Mouse (Mus musculus) limb, embryonic 13.5 days (tissue): ENCODE data around the gene Stard8. TPM values are rescaled to one million over a fixed set of nuclear protein-coding genes. Genes with fewer than 3 reads are reported as not detected.

Experiments
- ATAC-seq: fragments of 200-750 bp; cut with Nextera tagmentation; 2 replicates; pipeline ENCODE4 v1.8.0; 2017; ENCODE audit warnings: low read depth, moderate number of reproducible peaks, moderate TSS enrichment; ENCODE audit not compliant: low FRiP score
- H3K27ac ChIP-seq: fragments of 300-500 bp; sonication (generic); 2 replicates; pipeline ENCODE4 v1.5.1; 2015; ENCODE audit warnings: inconsistent platforms, mild to moderate bottlenecking, moderate library complexity
- H3K27me3 ChIP-seq: fragments of 300-500 bp; sonication (generic); 2 replicates; pipeline ENCODE4 v1.6.1; 2015; ENCODE audit warnings: mild to moderate bottlenecking, inconsistent platforms
- H3K36me3 ChIP-seq: fragments of 300-500 bp; sonication (generic); 2 replicates; pipeline ENCODE4 v1.6.1; 2015; ENCODE audit warnings: inconsistent platforms, mild to moderate bottlenecking, moderate library complexity
- H3K4me1 ChIP-seq: fragments of 300-500 bp; sonication (generic); 2 replicates; pipeline ENCODE4 v1.6.1; 2015; ENCODE audit warnings: inconsistent platforms
- H3K4me2 ChIP-seq: fragments of 300-500 bp; sonication (generic); replicated peaks from 2 replicates; pipeline ENCODE4 v1.6.1; 2015; ENCODE audit warnings: inconsistent platforms, mild to moderate bottlenecking, moderate library complexity
- H3K4me3 ChIP-seq: fragments of 300-500 bp; sonication (generic); 2 replicates; pipeline ENCODE4 v1.5.1; 2015; ENCODE audit warnings: moderate library complexity, mild to moderate bottlenecking, inconsistent platforms
- H3K9ac ChIP-seq: fragments of 300-500 bp; sonication (generic); 2 replicates; pipeline ENCODE4 v1.6.1; 2015; ENCODE audit warnings: mild to moderate bottlenecking, inconsistent platforms
- H3K9me3 ChIP-seq: fragments of 300-500 bp; sonication (generic); 2 replicates; pipeline ENCODE4 v1.6.1; 2016; ENCODE audit warnings: inconsistent platforms
- WGBS: fragments of 180-500 bp; shearing (Covaris S2); methylation state at CpG from one replicate; pipeline ENCODE4 v1.1.7; 2015; 5-methylcytosine and 5-hydroxymethylcytosine counted together
- polyA plus RNA-seq: library from polyadenylated mRNA; unstranded; fragments of >200 nt; fragmentation: Nextera tagmentation; extraction: Ambion mirVana; gene quantifications from 2 replicates; pipeline ENCODE4 v1.2.1, GENCODE M21; 2015

Gene Stard8
- polyA plus RNA-seq, 1 experiment from 2014 or later: 7.1 TPM

DNA sequence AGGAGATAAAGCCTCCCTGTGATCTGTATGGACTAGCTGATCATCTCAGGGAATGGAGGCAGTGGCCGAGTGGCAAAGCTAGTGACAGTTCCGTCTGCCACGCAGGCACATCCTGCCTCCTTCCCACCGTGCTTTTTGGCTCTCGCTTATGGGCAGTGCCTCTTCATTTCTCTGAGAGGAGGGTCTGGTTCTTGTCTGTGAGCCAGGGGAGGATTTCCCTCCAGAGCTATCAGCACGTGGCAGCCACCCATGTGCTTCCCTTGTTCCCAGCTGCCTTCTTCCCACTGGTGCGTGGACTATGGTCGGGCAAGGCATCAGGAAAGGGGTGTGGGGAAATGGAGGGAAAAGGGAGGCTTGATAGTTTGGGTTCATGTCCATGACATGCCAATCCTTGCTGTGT lies 13.9 kb downstream of the Stard8 start:
- Histone ChIP-seq H3K4me3 (no peak overlapping the region), H3K4me1 (peaks cover 3% of the 10 kb centered on the region; the same call in 1 of the 2 replicates), H3K9me3 (no peaks in the 10 kb centered on the region), H3K36me3 (no peaks in the 10 kb centered on the region), H3K27ac (no peak overlapping the region), H3K4me2 (no peak overlapping the region), H3K9ac (no peak overlapping the region), H3K27me3 (peaks cover 51% of the 10 kb centered on the region)
- WGBS: 68% methylated on average over 8 of the region's 8 CpGs
- no peak for ATAC-seq

DNA sequence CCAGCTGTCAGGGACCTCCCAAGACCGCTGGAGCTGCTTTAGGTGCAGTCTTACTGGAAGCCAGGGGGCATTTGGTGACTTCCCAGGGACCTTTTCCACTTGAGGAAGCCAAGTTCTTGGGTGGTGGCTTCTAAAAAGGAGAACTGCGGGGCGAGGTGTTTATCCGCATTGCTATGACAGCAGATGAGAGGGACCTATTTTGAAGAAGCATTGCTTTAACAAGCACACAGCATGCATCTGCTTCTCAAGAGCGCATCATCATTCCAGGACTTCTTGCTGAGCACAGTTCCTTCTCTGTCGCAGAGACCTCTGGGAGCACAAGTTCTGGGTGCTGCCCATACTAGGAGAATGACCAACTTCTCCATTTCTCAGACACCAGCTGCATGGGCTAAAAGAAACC lies 14.8 kb downstream of the Stard8 start:
- Histone ChIP-seq H3K4me2 (no peak overlapping the region), H3K4me3 (no peak overlapping the region), H3K4me1 (peaks cover 3% of the 10 kb centered on the region; the same call in 1 of the 2 replicates), H3K27me3 (peaks cover 53% of the 10 kb centered on the region), H3K27ac (no peak overlapping the region), H3K9me3 (no peaks in the 10 kb centered on the region), H3K9ac (no peak overlapping the region), H3K36me3 (no peaks in the 10 kb centered on the region)
- whole genome bisulfite sequencing: 86% methylated on average over 6 of the region's 6 CpGs
- ATAC-seq: no peak

DNA sequence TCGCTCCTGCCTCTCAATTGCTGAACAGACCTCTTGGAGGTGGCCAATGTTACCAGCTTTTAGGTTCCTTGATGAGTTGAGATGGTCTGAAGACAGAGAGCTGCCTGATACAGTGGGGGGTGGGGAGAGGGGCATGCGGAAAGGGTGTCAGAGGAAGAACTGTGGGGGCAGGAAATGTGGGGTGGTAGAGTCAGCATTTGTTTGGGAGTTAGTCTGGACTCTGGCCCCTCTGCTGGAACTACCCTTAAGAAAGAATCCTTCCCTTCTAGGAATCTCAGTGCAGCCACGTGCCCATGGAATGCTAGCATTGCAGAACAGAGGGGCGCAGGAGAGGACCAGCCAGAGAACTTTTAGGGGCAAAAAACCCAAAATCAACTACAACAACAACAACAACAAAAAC lies 16.3 kb downstream of the Stard8 start:
- H3K4me2 ChIP-seq: no peak overlapping the region
- no peak overlapping the region for H3K27ac ChIP-seq
- WGBS: 80% methylated on average over 4 of the region's 4 CpGs
- no peak overlapping the region for H3K4me3 ChIP-seq
- H3K4me1 ChIP-seq: peaks cover 3% of the 10 kb centered on the region; the same call in 1 of the 2 replicates
- H3K9me3 ChIP-seq: no peaks in the 10 kb centered on the region
- H3K27me3 ChIP-seq: peaks cover 61% of the 10 kb centered on the region
- no peak overlapping the region for H3K9ac ChIP-seq
- ATAC-seq: no peak
- H3K36me3 ChIP-seq: no peaks in the 10 kb centered on the region

DNA sequence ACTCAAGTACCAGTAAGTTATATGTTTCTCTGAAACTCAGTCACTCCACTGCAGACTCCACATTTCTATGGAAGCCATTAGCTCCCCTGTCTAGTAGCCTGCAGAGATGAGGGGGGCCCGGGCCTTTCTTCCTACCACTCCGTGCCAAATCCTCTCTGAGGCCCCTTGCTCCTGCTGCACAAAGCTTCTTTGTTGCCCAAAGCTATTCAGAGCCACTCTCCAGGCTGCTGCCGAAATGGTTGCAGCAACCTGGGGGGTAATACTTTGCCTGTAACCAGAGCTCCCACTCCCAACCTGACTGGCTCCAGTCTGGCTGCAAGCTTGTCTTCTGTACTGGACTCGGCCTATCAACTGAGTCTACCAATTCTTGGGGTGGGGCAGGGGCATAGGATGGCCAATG lies 17.2 kb downstream of the Stard8 start:
- H3K4me2 ChIP-seq: no peak overlapping the region
- peak; percentile 71; the same call in 1 of the 2 replicates for ATAC-seq
- H3K27me3 ChIP-seq: peaks cover 63% of the 10 kb centered on the region
- no peak overlapping the region for H3K27ac ChIP-seq
- H3K9ac ChIP-seq: no peak overlapping the region
- H3K4me1 ChIP-seq: peaks cover 3% of the 10 kb centered on the region; the same call in 1 of the 2 replicates
- H3K36me3 ChIP-seq: no peaks in the 10 kb centered on the region
- no peaks in the 10 kb centered on the region for H3K9me3 ChIP-seq
- H3K4me3 ChIP-seq: no peak overlapping the region
- WGBS: 28% methylated on average over 4 of the region's 4 CpGs

DNA sequence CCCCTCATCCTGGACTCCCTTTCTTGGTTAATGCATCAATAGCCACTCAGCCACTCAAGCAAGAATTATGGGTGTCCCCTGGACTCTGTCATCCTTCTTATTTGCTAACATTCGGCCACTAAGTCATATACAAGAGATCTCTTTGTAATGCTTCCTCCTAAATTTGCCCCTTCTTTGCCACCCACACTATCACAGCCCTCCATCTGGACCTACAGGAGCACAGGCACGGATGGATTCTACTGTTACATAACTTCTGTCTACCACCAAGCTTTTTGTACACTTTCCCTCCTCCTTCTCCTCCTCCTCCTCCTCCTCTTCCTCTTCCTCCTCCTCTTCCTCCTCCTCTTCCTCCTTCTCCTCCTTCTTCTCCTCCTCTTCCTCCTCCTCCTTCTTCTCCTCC lies 18.5 kb downstream of the Stard8 start:
- Histone ChIP-seq H3K4me2 (no peak overlapping the region), H3K36me3 (no peaks in the 10 kb centered on the region), H3K4me1 (peaks cover 3% of the 10 kb centered on the region; the same call in 1 of the 2 replicates), H3K9me3 (no peaks in the 10 kb centered on the region), H3K9ac (no peak overlapping the region), H3K4me3 (no peak overlapping the region), H3K27me3 (peaks cover 70% of the 10 kb centered on the region), H3K27ac (no peak overlapping the region)
- 73% methylated on average over 2 of the region's 2 CpGs for WGBS
- no peak for ATAC-seq

DNA sequence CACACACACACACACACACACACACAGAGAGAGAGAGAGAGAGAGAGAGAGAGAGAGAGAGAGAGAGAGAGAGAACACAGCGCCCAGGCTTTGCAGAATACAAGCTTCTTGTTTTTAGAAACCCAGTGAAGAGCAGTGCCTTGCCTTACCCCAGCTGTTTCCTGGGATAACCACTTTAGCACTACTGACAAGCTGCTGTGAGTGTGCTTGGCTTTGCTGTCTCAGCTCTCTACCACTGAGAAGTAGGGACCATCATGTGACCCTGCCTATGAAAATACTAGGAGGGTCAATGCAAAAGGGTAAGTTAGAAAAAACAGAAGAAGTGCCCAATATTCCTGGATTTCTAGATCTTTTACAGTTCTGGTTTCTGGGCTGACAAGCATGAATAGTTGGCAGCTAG lies 20.9 kb downstream of the Stard8 start:
- H3K27me3 ChIP-seq: peaks cover 65% of the 10 kb centered on the region
- no peaks in the 10 kb centered on the region for H3K9me3 ChIP-seq
- 100% methylated on average over 1 of the region's 1 CpGs for WGBS
- no peak overlapping the region for H3K4me3 ChIP-seq
- no peak overlapping the region for H3K27ac ChIP-seq
- no peaks in the 10 kb centered on the region for H3K36me3 ChIP-seq
- peaks cover 15% of the 10 kb centered on the region; the same call in 1 of the 2 replicates for H3K4me1 ChIP-seq
- no peak for ATAC-seq
- no peak overlapping the region for H3K9ac ChIP-seq
- no peak overlapping the region for H3K4me2 ChIP-seq

DNA sequence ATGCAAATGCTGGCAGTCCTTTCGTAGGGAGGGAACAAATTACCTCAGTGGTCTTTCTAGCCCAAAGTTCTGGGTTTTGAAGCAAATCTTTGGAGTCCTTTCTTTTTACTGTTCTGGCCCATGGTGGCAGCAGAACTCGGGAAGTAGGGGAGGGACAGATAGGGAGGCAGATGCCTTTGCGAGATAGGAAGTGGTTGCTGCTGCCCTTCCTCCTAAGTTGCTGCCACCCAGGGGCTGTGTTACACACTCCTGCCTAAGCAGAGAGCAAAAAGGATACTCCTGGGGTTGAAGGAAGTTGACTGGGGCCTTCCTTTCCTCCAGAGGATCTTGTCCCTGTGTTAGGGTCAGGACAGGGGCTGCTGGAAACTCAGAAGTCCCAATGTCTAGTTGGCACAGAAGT lies 32.4 kb downstream of the Stard8 start:
- Histone ChIP-seq H3K4me3 (no peak overlapping the region), H3K27ac (no peak overlapping the region), H3K4me1 (no peaks in the 10 kb centered on the region), H3K4me2 (no peak overlapping the region), H3K9me3 (no peaks in the 10 kb centered on the region), H3K36me3 (no peaks in the 10 kb centered on the region), H3K9ac (no peak overlapping the region), H3K27me3 (peaks cover 26% of the 10 kb centered on the region)
- no peak for ATAC-seq
- 60% methylated on average over 3 of the region's 3 CpGs for WGBS

DNA sequence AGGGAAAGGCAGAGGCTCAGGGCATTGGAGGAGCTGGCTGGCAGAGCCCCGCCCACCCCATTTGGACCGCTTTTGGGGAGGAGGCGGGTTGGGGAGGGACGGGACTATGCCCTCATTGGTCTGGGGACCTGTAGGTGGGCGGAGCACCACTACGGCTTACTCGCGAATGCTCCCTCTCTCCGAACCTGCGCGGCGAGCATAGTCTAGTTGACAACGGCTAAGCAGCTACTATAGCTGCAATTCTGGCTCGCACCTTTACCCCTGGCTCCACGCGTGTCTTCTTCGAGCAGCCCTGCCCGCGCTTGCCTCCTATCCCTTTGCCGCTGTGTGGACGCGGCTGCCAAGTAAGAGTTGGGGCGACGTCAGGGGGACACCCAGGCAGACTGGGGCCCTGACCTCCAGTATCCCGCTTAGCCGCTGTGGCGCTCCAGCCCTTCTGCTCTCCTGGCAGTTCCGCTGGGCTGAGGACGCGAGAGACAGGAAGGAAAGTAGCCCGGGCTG lies 39.5 kb downstream of the Stard8 start:
- 13% methylated on average over 31 of the region's 31 CpGs for WGBS
- H3K9me3 ChIP-seq: no peaks in the 10 kb centered on the region
- no peaks in the 10 kb centered on the region for H3K36me3 ChIP-seq
- H3K27me3 ChIP-seq: peaks cover 74% of the 10 kb centered on the region
- H3K27ac ChIP-seq: no peak overlapping the region
- H3K4me2 ChIP-seq: peak overlapping the region; percentile 81
- peak; percentile 96 for ATAC-seq
- peak overlapping the region; percentile 66 for H3K9ac ChIP-seq
- H3K4me3 ChIP-seq: peak overlapping the region; percentile 50
- peaks cover 5% of the 10 kb centered on the region; the same call in 1 of the 2 replicates for H3K4me1 ChIP-seq

DNA sequence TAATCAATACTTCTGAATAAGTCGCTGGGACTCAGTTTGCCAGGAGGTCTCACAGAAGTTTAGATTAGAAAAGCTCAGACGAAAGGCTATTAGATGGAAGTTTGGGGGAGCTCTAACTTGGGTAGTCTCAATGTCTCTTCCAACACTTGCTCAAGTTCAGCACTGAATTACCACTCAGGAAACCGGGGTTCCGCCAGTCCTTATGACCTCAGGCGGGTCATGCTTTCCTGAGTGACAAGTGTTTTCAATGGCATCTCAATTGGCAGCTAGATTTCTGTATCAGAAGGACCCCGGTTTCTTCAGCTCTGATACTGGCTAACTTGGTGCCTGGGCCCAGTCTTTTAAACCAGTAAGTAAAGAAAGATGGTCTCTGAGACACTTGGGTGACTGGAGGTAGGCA lies 40.2 kb downstream of the Stard8 start:
- Histone ChIP-seq H3K27me3 (peaks cover 75% of the 10 kb centered on the region), H3K27ac (no peak overlapping the region), H3K9ac (peak overlapping the region; percentile 66), H3K4me2 (peak overlapping the region; percentile 81), H3K4me1 (peaks cover 5% of the 10 kb centered on the region; the same call in 1 of the 2 replicates), H3K9me3 (no peaks in the 10 kb centered on the region), H3K4me3 (peak overlapping the region; percentile 50), H3K36me3 (no peaks in the 10 kb centered on the region)
- no peak for ATAC-seq
- WGBS: 38% methylated on average over 6 of the region's 6 CpGs

DNA sequence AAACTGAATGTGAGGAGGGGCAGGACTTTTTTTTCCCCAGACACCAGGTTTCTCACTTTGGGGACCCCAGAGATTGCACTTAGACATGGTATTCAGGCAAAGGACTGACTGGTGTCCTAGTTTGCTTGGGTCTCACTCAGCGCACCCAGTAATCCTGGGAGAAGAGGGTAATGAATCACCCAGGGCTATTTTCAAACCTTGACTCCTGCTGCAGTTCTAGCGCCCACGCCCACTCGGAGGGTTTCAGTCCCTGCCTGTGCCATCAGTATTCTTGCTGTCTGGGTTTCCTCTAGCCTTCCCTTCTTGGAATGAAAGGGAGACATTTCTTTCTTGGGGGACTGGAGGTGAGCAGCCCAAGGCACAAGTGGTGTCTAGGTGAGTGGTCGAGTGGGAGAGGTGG lies 40.7 kb downstream of the Stard8 start:
- Histone ChIP-seq H3K27me3 (peaks cover 80% of the 10 kb centered on the region), H3K4me3 (peak overlapping the region; percentile 50; the same call in 1 of the 2 replicates), H3K36me3 (no peaks in the 10 kb centered on the region), H3K4me2 (peak overlapping the region; percentile 81), H3K9ac (no peak overlapping the region), H3K9me3 (no peaks in the 10 kb centered on the region), H3K4me1 (peaks cover 5% of the 10 kb centered on the region; the same call in 1 of the 2 replicates), H3K27ac (no peak overlapping the region)
- 74% methylated on average over 5 of the region's 5 CpGs for WGBS
- no peak for ATAC-seq

DNA sequence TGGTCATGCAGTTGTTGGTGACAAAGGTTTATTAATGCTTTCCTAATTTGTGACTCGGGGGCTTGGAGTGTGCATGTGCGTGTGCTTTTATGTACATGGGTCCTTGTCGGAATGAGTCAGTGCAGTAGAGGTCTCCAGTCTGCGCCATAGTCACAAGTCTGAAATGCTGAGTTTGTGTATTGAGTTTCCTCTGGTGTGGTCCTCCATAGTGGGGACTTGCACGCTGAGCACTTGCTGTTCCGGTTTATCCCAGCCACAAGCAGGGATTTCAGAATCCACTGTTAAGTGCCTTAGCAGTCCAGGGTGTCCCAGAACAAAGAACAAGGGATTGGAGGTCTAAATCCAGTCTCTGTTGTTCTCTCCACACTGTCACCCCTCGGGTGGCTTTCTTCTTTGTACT lies 42.3 kb downstream of the Stard8 start:
- H3K9ac ChIP-seq: no peak overlapping the region
- H3K27ac ChIP-seq: no peak overlapping the region
- H3K27me3 ChIP-seq: peaks cover 81% of the 10 kb centered on the region
- no peak overlapping the region for H3K4me2 ChIP-seq
- no peak for ATAC-seq
- no peak overlapping the region for H3K4me3 ChIP-seq
- 68% methylated on average over 7 of the region's 7 CpGs for WGBS
- peaks cover 5% of the 10 kb centered on the region; the same call in 1 of the 2 replicates for H3K4me1 ChIP-seq
- H3K36me3 ChIP-seq: no peaks in the 10 kb centered on the region
- no peaks in the 10 kb centered on the region for H3K9me3 ChIP-seq

DNA sequence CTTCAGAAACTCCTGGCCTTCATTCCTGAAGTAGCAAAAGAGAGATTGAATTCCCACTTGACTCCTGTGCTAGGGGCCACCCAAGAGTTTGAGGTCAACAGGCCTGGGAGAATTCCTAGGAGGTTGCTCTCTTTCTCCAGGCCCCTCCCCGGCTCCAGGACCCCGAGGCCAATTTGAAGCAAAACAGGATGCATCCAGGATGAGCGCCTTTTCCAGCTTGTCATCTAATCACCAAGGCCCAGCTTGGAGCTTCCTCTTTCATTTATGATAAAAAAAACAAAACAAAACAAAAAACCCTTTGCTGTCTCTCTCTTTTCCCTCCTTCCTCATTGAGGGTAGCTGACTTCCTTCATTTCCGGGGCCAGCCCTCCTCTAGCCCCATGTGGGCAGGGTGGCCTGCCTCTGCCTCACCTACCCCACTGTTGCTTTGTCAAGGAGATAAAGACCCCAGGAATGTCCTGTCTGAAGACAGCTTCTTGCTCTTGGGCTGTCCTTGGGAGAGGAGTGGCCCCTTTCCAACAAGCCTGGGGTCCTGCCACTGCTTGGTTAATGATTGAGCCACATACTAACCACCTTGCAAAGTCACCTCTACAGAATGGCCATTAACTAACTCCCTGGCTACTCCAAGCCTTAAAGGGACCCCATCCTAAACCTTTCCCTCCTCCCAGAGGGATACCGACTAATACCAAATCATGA lies 43.5 kb downstream of the Stard8 start:
- no peak overlapping the region for H3K27ac ChIP-seq
- no peaks in the 10 kb centered on the region for H3K36me3 ChIP-seq
- peaks cover 5% of the 10 kb centered on the region; the same call in 1 of the 2 replicates for H3K4me1 ChIP-seq
- H3K9ac ChIP-seq: no peak overlapping the region; the same call in 1 of the 2 replicates
- H3K9me3 ChIP-seq: no peaks in the 10 kb centered on the region
- no peak for ATAC-seq
- H3K27me3 ChIP-seq: peaks cover 77% of the 10 kb centered on the region
- 40% methylated on average over 5 of the region's 5 CpGs for WGBS
- no peak overlapping the region for H3K4me3 ChIP-seq
- H3K4me2 ChIP-seq: no peak overlapping the region
